Mouse (Mus musculus) kidney, postnatal 36 days (tissue): ENCODE results near the gene Dedd2.
"Not testable (repeated sequence)": the region's sequence is repeated elsewhere in the genome, so short reads cannot be mapped to it uniquely, and the experiment has no call there.

Source experiments
- DNase-seq, 2 experiments: peaks; one replicate each; pipeline ENCODE4 v3.0.0; 2021 to 2022; ENCODE audit warnings: mixed read lengths in 2 of 2

The Dedd2 gene

GRCm38 (mm10) chr7:25220457-25221101, at the start of gene Dedd2:
Gene Dedd2 (minus strand): TSS chr7:25220615.
- DNase-seq: peak; percentile 64 to 67

DNA sequence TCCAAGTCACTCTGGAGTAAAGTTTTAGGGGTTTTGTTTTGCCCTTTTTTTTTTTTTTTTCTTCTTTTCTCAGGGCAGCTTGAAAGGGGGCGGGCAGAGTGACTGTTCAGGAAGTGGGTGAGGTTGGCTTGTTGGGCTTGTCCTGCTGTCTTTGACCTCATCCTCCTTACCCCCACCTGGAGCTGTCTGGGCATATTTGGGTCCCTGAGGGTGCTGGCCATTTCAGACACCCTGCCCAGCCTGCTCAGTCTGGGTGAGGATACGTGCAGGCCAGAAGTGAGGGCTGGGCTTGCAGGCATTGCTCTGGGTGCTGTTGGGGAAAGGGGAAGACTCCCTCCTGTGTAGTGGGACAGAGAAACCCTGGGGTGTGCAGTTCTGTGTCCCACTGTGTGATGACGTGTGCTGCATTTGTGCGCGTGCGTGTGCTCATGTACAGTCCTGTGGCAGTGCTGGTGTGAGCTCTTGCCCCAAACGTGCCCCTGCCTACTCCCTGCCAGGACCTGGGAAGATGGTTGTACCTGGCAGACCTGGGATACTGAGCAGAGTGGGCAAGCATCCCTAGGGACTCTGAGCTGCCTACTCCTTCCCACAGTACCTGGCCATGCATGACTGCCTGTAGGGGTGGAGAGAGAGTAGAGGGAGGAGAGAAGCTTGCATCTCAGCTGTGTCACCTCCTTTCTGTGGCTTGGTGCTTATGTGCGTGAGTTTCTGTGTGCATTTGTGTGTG, 49.3 kb upstream of the Dedd2 start:
- peak in 1 of 2 experiments; percentile 59 for DNase-seq

DNA sequence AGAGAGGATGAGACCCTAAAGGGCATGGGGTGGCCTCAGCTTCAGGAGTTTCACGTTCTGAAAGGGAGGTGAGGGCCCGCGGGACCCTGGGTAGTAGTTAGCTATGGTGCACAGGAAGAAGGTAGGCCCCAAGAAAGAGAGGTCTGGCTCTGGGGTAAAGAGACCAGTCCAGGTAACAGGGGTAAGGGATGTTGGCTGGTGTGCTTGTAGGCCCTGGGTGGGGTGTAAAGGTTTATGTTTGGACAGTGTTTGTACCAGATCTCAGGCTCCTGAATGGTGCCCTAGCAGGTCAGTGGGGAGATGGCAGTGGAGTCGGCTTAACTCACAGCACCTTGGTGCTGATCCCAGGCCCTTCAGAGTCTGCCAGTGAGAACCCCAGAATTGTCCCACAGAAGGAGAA, 48.6 kb upstream of the Dedd2 start:
- no peak for DNase-seq

GRCm38 (mm10) chr7:25268588-25268987, 48.2 kb upstream of the Dedd2 start:
- DNase-seq: no peak

DNA sequence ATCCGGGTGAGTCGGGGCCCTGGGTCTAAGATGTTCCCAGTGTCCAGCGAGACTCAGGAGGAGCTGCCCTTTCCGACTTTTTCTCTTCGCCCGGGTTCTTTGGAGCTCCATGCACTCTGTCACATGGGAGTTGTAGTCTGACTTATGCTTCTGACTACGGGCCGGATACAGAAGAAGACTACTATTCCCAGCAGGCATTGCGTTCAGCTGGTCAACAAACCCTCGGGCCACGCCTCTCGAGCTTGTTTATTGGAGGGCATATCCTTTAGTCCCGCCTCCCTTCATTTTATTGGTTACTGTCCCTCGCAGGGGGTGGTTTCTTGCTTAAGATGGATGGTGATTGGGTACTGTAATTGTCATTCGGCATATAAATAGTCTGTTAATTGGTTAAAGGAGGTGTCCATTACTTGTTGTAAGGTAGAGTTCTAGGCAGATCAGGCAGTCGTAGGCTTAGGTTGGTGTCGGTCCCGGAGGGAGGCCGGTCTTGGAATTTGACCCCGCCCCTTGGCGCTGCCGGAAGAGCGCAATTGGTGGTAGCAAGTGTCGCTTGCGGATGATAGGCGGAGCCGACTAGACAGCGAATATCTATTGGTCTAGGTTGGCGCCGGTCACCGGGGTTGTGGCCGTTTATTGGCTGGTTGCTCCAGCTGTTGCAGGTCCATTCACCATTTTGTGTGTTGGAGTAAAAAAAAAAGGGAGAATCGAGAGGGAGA, 47.5 kb upstream of the Dedd2 start:
- peak; percentile 99 to 100 for DNase-seq

GRCm38 (mm10) chr7:25267301-25267750, 46.9 kb upstream of the Dedd2 start, which contains the start of gene Cic:
Gene Cic (plus strand): TSS chr7:25267704.
- DNase-seq: peak; percentile 98 to 100

GRCm38 (mm10) chr7:25266180-25266962, 46.0 kb upstream of the Dedd2 start:
- no peak for DNase-seq

DNA sequence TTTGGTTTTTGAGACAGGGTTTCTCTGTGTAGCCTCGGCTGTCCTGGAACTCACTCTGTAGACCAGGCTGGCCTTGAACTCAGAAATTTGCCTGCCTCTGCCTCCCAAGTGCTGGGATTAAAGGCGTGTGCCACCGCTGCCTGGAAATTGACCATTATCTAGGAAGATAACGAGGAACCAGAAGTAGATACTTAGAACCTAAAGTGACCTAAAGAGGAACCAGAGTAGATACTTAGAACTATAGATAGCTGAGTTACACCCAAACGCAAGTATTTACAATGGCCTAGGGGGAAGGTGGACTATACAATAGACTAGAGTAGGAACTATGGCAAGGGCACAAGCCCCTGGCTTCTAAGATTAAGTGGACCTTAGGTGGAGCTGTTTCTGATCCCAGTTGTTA, 45.3 kb upstream of the Dedd2 start:
- not testable (repeated sequence) for DNase-seq

- no peak for DNase-seq
These were observed 43.8 kb upstream of the Dedd2 start for GRCm38 (mm10) chr7:25263968-25264870.

DNA sequence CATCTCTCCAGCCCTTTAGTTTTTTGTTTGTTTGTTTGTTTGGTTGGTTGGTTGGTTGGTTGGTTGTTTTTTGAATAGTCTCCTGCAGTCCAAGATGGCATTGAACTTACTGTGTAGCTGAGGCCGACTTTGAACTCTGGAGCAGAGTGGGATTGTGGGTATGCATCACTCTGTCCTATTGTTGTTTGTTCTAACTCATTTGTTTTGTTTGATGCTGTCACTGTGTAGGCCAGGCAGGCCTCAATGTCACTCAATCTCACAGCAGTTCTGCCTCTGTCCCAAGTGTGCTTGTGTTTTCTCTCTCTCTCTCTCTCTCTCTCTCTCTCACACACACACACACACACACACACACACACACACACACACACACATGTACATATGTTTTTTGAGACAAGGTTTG, 41.5 kb upstream of the Dedd2 start:
- DNase-seq: no peak

DNA sequence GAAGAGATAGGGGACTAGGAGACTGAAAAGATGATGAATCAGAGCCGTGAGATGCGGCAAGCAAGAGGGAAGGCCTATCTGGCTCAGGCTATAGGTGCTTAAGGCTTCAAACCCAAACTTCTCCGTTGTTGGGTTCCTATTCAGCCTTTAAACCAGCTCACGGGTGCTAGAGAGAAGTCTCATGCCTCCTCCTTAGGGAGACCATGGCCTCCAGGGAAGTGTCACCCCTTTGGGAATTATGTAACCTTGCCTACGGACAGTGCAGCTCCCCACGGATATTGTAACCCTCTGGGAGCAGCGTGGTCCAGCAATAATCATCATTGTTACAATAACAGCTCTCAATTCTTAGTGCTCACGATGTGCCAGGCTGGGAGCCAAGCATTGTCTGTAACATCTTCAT, 31.4 kb upstream of the Dedd2 start:
- DNase-seq: no peak

DNA sequence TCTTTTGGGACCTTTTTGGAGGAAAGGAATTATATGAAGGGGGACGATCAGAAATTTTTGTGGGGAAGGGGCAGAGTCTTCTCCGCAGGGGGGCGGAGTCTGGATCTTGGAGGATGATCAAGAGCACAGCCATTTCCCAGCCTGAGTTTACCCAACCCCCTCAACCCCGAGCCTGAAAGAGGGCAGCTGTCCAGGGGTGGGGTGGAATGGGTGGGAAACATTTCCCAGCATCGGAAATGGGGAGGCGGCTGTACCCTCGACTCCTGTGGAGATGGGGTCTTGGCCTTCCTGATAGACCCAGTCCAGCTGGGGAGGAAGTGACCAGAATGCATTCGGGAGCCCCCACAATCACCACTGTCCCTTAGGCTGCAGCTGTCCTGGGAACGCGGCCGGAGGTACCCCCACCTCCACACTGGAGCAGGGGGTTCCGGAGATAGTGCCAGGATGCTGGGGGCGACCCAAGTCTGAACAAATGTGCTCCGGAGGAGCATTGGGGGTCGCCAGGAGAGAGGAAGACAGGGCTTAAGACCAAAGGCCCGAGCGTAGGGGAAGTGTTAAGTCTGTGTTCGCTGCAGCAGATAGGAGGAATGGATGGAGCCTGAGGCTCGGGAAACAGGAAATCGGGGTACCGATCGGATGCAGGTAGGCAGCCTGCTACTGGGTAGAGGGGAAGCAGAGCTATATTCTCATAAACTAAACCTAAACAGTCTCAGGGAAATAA, 30.8 kb upstream of the Dedd2 start:
- DNase-seq: peak; percentile 58 to 78

- DNase-seq: peak; percentile 96 to 97
These were observed 29.9 kb upstream of the Dedd2 start, which contains the start of gene Erf for GRCm38 (mm10) chr7:25250141-25250972. Gene Erf (minus strand): TSS chr7:25250761.

GRCm38 (mm10) chr7:25249314-25250140, 29.1 kb upstream of the Dedd2 start:
- peak; percentile 88 to 92 for DNase-seq

DNA sequence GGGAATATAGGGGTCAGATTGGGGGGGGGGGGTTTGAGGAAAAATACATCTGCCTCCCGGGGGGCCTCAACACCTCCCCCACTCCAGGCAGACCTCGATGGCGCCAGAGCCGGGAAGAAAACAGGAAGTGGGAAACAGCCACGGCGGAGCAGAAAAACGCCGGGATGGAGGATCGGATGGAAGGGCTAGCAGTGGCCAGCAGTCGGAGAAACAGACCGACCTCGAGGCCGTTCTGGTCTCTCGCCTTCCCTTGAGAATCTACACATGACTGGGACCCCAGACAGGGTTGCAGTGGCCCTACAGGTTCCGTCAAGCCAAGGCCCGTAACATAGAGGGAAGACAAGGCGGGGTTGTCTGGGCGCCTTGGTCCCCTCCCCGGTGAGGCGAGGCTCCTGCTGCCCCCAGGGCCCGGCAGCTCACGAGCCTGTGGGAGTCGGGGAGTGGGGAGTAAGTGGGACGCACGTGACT, 28.5 kb upstream of the Dedd2 start:
- DNase-seq: peak; percentile 28 to 58

GRCm38 (mm10) chr7:25248018-25248647, 27.7 kb upstream of the Dedd2 start:
- DNase-seq: peak in 1 of 2 experiments; percentile 47

DNA sequence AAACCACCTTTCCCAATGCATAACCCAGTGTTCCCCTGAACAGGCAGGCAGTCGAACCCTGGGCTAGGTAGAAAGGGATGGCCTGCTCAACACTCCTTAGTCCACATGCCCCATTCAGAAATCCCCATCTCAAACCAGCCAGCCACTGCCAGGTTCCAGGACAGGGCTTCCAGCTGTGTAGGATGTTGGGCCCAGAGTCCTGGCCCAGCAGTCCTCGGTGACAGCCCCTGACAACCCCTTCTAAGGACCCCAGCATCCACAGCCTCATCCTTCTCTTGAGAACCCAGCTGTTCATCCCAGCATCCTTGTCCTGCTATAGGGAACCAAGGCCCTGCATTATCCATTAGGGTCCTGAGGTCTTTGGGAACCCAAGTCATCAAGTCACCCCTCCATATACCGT, 27.1 kb upstream of the Dedd2 start:
- DNase-seq: no peak

GRCm38 (mm10) chr7:25246759-25247137, 26.3 kb upstream of the Dedd2 start:
- no peak for DNase-seq
